Mouse (Mus musculus): Measurements from ENCODE around the gene Ankrd52. TPM values are rescaled to one million over a fixed set of nuclear protein-coding genes. Genes with fewer than 3 reads are reported as not detected.

Gene Ankrd52
- polyA plus RNA-seq, 1 experiment from 2014 or later, result 4.3 TPM

DNA sequence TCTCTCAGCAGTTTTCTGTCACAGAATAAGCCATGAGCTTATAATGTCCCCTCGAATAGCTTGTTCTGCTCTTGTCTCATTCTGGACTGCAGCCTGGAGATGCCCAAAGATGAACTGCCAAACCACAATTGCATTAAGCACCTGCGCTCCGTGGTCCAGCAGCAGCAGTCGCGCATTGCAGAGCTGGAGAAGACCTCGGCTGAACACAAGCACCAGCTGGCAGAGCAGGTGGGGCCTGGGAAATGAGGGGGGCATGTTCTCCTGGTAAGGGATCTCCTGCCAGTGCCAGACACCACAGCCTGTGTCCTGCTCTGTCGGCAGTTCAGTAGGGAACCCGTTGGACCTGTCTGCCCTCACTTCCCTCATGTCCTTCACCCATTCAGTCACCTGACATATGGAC is 59.5 kb downstream of the Ankrd52 start:
- no peaks in the 10 kb centered on the region for H3K27me3 ChIP-seq (ENCODE audit: control insufficient read depth, insufficient read depth, low read length)
- H3K4me1 ChIP-seq (replicated peaks; ENCODE audit: control insufficient read depth, insufficient read depth), result no peaks in the 10 kb centered on the region
- 87% methylated on average over 8 of the region's 8 CpGs for WGBS
- H3K27ac ChIP-seq (replicated peaks), result no peak overlapping the region
- H3K9me3 ChIP-seq (ENCODE audit: control insufficient read depth, low read length), result no peaks in the 10 kb centered on the region
- no peak for DNase-seq (ENCODE audit: low spot score)
- no peak overlapping the region for H3K4me3 ChIP-seq (ENCODE audit: low read depth, low read length)
- TF ChIP-seq CTCF (IDR thresholded peaks at IDR 0.05; ENCODE audit: low read depth), result no peak
- no peak for TF ChIP-seq EP300 (optimal IDR thresholded peaks at IDR 0.05)
- peaks cover 33% of the 10 kb centered on the region for H3K36me3 ChIP-seq (ENCODE audit: control insufficient read depth, insufficient read depth, low read length)
- no peak for ATAC-seq (ENCODE audit: low FRiP score, low TSS enrichment)
- no peak overlapping the region for H3K9ac ChIP-seq (ENCODE audit: low read length)
- no peak overlapping the region for H3K4me2 ChIP-seq (replicated peaks; ENCODE audit: low read depth)

- Histone ChIP-seq H3K27me3 (ENCODE audit: control insufficient read depth, insufficient read depth, low read length) (no peaks in the 10 kb centered on the region), H3K4me2 (replicated peaks; ENCODE audit: low read depth) (no peak overlapping the region), H3K9me3 (ENCODE audit: control insufficient read depth, low read length) (no peaks in the 10 kb centered on the region), H3K27ac (replicated peaks) (no peak overlapping the region), H3K4me1 (replicated peaks; ENCODE audit: control insufficient read depth, insufficient read depth) (no peaks in the 10 kb centered on the region), H3K9ac (ENCODE audit: low read length) (no peak overlapping the region), H3K4me3 (ENCODE audit: low read depth, low read length) (no peak overlapping the region), H3K36me3 (ENCODE audit: control insufficient read depth, insufficient read depth, low read length) (peaks cover 31% of the 10 kb centered on the region)
- TF ChIP-seq CTCF (IDR thresholded peaks at IDR 0.05; ENCODE audit: low read depth) (no peak), EP300 (optimal IDR thresholded peaks at IDR 0.05) (no peak)
- ATAC-seq (ENCODE audit: low FRiP score, low TSS enrichment), result no peak
- 63% methylated on average over 10 of the region's 10 CpGs for WGBS
- no peak for DNase-seq (ENCODE audit: low spot score)
Measured at GRCm38 (mm10) chr10:128438675-128439279, 61.9 kb downstream of the Ankrd52 start.

GRCm38 (mm10) chr10:128440407-128440806 is 63.5 kb downstream of the Ankrd52 start:
- H3K9me3 ChIP-seq (ENCODE audit: control insufficient read depth, low read length), result no peaks in the 10 kb centered on the region
- H3K36me3 ChIP-seq (ENCODE audit: control insufficient read depth, insufficient read depth, low read length), result peaks cover 31% of the 10 kb centered on the region
- no peaks in the 10 kb centered on the region for H3K27me3 ChIP-seq (ENCODE audit: control insufficient read depth, insufficient read depth, low read length)
- TF ChIP-seq CTCF (IDR thresholded peaks at IDR 0.05; ENCODE audit: low read depth) (peak; percentile 80), EP300 (optimal IDR thresholded peaks at IDR 0.05) (no peak)
- H3K9ac ChIP-seq (ENCODE audit: low read length), result no peak overlapping the region
- no peak overlapping the region for H3K27ac ChIP-seq (replicated peaks)
- no peak overlapping the region for H3K4me2 ChIP-seq (replicated peaks; ENCODE audit: low read depth)
- DNase-seq (ENCODE audit: low spot score), result peak; percentile 37
- no peak overlapping the region for H3K4me3 ChIP-seq (ENCODE audit: low read depth, low read length)
- 52% methylated on average over 10 of the region's 10 CpGs for WGBS
- ATAC-seq (ENCODE audit: low FRiP score, low TSS enrichment), result no peak
- no peaks in the 10 kb centered on the region for H3K4me1 ChIP-seq (replicated peaks; ENCODE audit: control insufficient read depth, insufficient read depth)

GRCm38 (mm10) chr10:128441324-128442119 is 64.6 kb downstream of the Ankrd52 start:
- no peak for ATAC-seq (ENCODE audit: low FRiP score, low TSS enrichment)
- no peak overlapping the region for H3K9ac ChIP-seq (ENCODE audit: low read length)
- no peak for DNase-seq (ENCODE audit: low spot score)
- no peak overlapping the region for H3K4me3 ChIP-seq (ENCODE audit: low read depth, low read length)
- H3K4me1 ChIP-seq (replicated peaks; ENCODE audit: control insufficient read depth, insufficient read depth), result no peaks in the 10 kb centered on the region
- H3K36me3 ChIP-seq (ENCODE audit: control insufficient read depth, insufficient read depth, low read length), result peaks cover 21% of the 10 kb centered on the region
- no peaks in the 10 kb centered on the region for H3K9me3 ChIP-seq (ENCODE audit: control insufficient read depth, low read length)
- 86% methylated on average over 10 of the region's 10 CpGs for WGBS
- H3K27ac ChIP-seq (replicated peaks), result no peak overlapping the region
- no peak for TF ChIP-seq EP300 (optimal IDR thresholded peaks at IDR 0.05)
- no peak for TF ChIP-seq CTCF (IDR thresholded peaks at IDR 0.05; ENCODE audit: low read depth)
- no peaks in the 10 kb centered on the region for H3K27me3 ChIP-seq (ENCODE audit: control insufficient read depth, insufficient read depth, low read length)
- no peak overlapping the region for H3K4me2 ChIP-seq (replicated peaks; ENCODE audit: low read depth)

DNA sequence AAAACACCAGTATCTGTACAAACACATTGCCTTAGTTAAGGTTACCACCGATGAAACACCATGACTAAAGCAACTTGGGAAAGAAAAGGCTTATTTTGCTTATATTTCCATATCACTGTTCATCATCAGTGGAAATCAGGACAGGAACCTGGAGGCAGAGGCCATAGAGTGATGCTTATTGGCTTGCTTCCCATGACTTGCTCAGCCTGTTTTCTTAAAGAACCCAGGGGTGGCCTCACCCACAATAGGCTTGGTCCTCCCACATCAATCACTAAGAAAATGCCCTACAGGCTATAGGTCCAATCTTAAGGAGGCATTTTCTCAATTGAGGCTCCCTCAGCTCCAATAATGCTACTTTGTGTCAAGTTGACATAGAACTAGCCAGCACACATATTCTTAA is 65.8 kb downstream of the Ankrd52 start:
- no peak for DNase-seq (ENCODE audit: low spot score)
- ATAC-seq (ENCODE audit: low FRiP score, low TSS enrichment), result no peak
- 77% methylated on average over 1 of the region's 1 CpGs for WGBS
- TF ChIP-seq CTCF (IDR thresholded peaks at IDR 0.05; ENCODE audit: low read depth) (no peak), EP300 (optimal IDR thresholded peaks at IDR 0.05) (no peak)
- Histone ChIP-seq H3K36me3 (ENCODE audit: control insufficient read depth, insufficient read depth, low read length) (peaks cover 18% of the 10 kb centered on the region), H3K27me3 (ENCODE audit: control insufficient read depth, insufficient read depth, low read length) (no peaks in the 10 kb centered on the region), H3K4me3 (ENCODE audit: low read depth, low read length) (no peak overlapping the region), H3K4me1 (replicated peaks; ENCODE audit: control insufficient read depth, insufficient read depth) (no peaks in the 10 kb centered on the region), H3K9me3 (ENCODE audit: control insufficient read depth, low read length) (no peaks in the 10 kb centered on the region), H3K9ac (ENCODE audit: low read length) (no peak overlapping the region), H3K4me2 (replicated peaks; ENCODE audit: low read depth) (no peak overlapping the region), H3K27ac (replicated peaks) (no peak overlapping the region)

GRCm38 (mm10) chr10:128444354-128444753 is 67.4 kb downstream of the Ankrd52 start:
- no peaks in the 10 kb centered on the region for H3K9me3 ChIP-seq (ENCODE audit: control insufficient read depth, low read length)
- no peak overlapping the region for H3K9ac ChIP-seq (ENCODE audit: low read length)
- H3K4me1 ChIP-seq (replicated peaks; ENCODE audit: control insufficient read depth, insufficient read depth), result no peaks in the 10 kb centered on the region
- ATAC-seq (ENCODE audit: low FRiP score, low TSS enrichment) (no peak), DNase-seq (ENCODE audit: low spot score) (no peak)
- H3K4me3 ChIP-seq (ENCODE audit: low read depth, low read length), result no peak overlapping the region
- 55% methylated on average over 6 of the region's 6 CpGs for WGBS
- TF ChIP-seq EP300 (optimal IDR thresholded peaks at IDR 0.05) (no peak), CTCF (IDR thresholded peaks at IDR 0.05; ENCODE audit: low read depth) (no peak)
- no peak overlapping the region for H3K27ac ChIP-seq (replicated peaks)
- peaks cover 5% of the 10 kb centered on the region; the same call in 1 of the 2 replicates for H3K36me3 ChIP-seq (ENCODE audit: control insufficient read depth, insufficient read depth, low read length)
- H3K27me3 ChIP-seq (ENCODE audit: control insufficient read depth, insufficient read depth, low read length), result no peaks in the 10 kb centered on the region
- no peak overlapping the region for H3K4me2 ChIP-seq (replicated peaks; ENCODE audit: low read depth)
